Mouse (Mus musculus) cerebellum, postnatal 25 days (tissue): ENCODE measurements around the gene Baz1b.

ENCODE experiments used
- DNase-seq, 2 experiments: peaks; one replicate each; pipeline ENCODE4 v3.0.0; 2021; ENCODE audit warnings: mixed read lengths in 2 of 2

Baz1b gene

GRCm38 (mm10) chr5:135186621-135187348, at the start of gene Baz1b:
Baz1b (plus strand) TSS chr5:135187264.
- peak; percentile 99 to 100 for DNase-seq

- DNase-seq: no peak
These were observed 47.2 kb upstream of the Baz1b start for GRCm38 (mm10) chr5:135139881-135140280.

DNA sequence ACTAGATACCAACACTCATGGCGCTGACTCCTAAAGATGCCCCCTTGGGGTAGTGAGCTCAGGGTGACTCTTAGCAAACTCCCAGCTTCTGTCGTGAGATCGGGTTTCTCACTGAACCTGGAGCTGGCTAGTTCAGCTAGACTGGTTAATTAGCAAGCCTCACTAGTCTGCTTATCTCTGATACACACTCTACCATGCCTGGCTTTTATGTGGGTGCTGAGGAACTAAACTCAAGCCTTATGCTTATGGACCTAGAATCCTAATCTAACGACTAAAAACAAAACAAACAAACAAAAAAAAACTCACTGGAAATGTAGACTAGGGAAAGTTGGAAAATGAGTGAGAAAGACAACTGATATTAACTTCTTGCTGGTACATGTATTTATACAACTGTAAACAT, 42.6 kb upstream of the Baz1b start:
- no peak for DNase-seq

DNA sequence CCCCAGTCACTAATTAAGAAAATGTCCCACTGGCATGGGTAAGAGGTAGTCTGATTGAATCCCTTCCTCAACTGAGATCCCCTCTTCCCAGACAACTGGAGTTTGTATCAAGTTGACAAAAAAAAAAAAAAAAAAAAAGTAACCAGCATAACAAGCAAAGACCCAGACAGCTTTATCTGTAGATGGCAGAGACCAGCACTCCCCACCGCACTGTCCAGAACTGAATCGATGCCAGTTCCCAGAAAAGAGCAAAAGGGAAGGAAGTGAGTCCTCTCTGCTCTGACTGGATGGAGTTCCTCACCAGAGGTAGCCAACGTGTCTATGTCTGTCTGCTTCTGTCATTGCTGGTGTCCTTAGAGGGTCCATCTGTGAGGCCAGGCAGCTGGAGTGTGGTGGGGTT, 41.5 kb upstream of the Baz1b start:
- DNase-seq: no peak

DNA sequence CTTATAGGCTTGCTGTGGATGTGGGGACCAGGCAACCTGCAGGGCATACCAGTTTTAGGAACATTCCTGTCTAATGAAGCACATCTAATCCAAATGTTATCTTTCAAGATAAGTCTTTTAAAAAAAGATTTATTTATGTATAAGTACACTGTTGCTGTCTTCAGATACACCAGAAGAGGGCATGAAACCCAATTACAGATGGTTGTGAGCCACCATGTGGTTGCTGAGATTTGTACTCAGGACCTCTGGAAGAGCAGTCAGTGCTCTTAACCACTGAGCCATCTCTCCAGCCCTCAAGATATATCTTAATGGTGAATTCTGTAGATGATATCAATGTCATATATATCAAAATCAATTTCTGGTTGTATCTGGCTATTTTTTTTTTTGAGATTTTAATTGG, 41.1 kb upstream of the Baz1b start:
- no peak for DNase-seq

GRCm38 (mm10) chr5:135148715-135149052, 38.4 kb upstream of the Baz1b start:
- DNase-seq: no peak

- peak; percentile 98 to 99 for DNase-seq
These were observed 37.8 kb upstream of the Baz1b start, which contains the start of gene Tbl2 for GRCm38 (mm10) chr5:135149053-135149819. Tbl2 (plus strand) TSS chr5:135149657.

GRCm38 (mm10) chr5:135149820-135150178, 37.3 kb upstream of the Baz1b start:
- no peak for DNase-seq

DNA sequence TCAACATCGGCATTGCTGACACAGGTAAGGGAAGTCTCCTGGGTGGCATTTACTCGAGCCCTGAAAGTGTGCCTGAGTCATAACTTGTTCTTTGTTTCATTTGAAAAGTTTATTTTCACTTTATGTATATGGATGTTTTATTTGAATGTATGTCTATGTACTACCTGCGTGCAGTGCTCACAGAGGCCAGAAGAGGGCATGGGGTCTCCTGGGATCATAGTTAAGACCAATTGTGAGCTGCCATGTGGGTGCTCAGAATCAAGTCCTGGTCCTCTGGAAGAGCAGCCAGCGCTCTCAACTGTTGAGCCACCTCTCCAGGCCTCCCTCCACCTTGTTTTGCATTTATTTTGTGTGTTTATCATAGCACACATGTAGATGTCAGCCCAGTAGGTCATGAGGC, 30.6 kb upstream of the Baz1b start:
- DNase-seq: no peak

DNA sequence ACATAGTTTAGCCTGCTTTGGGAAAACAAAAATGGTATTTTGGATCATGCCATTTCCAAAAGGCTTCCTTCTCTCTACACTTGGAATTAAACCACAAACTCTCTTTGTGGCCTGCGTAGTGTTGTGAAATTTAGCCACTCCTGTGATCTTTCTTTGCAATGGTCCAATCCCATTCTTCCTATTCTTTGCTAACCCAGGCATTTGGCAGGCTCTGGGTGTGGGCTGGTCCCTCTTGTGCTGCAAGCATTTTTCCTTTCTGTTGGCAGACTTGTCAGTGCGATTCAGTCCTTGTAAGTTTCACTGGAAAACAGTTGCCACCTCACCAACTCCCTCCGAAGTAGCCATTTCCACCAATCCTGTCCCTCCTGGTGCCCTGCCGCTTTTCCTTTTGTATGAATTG, 25.8 kb upstream of the Baz1b start:
- DNase-seq: no peak

DNA sequence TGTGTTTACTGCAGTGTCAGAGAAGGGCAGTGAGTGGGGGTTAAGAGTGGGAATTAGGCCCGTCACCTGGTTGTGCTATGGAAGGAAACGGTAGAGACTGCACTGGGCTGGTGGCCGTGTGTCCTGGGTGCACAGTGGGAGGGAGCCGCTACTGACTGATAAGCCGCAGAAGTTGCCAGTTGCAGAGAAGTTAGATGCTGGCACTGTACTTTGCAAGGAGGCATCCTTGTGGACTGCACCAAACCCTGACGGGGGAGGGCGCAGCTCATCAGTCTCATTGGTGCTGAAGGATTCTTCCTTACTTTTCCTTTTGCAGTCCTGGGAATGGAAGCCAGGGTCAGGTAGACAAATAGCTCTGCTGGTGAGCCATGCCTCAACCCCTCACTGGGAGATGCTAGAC, 25.4 kb upstream of the Baz1b start:
- no peak for DNase-seq

GRCm38 (mm10) chr5:135162361-135162760, 24.7 kb upstream of the Baz1b start:
- DNase-seq: no peak

DNA sequence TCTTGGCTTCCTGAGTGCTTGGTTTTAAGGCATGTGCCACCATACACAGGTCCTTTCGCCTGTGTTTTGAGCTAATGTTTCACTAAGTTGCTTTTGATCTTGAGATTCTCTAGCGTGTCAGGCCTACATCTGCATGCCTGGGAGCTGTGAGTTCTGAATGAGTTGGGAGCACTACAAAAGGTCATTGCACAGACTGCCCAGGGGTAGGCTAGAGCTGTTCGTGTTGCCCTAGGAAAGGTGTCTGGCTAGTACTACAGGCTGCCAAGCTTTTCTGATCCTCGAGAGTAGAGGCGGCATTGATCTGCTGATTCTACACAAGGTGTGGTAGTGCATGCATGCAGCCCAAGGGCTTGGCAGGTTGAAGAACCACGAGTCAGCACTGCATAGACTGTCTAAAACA, 24.2 kb upstream of the Baz1b start:
- DNase-seq: no peak

- no peak for DNase-seq
These were observed 20.2 kb upstream of the Baz1b start for GRCm38 (mm10) chr5:135166909-135167308.

- DNase-seq: no peak
These were observed 19.6 kb upstream of the Baz1b start for GRCm38 (mm10) chr5:135167469-135167868.

DNA sequence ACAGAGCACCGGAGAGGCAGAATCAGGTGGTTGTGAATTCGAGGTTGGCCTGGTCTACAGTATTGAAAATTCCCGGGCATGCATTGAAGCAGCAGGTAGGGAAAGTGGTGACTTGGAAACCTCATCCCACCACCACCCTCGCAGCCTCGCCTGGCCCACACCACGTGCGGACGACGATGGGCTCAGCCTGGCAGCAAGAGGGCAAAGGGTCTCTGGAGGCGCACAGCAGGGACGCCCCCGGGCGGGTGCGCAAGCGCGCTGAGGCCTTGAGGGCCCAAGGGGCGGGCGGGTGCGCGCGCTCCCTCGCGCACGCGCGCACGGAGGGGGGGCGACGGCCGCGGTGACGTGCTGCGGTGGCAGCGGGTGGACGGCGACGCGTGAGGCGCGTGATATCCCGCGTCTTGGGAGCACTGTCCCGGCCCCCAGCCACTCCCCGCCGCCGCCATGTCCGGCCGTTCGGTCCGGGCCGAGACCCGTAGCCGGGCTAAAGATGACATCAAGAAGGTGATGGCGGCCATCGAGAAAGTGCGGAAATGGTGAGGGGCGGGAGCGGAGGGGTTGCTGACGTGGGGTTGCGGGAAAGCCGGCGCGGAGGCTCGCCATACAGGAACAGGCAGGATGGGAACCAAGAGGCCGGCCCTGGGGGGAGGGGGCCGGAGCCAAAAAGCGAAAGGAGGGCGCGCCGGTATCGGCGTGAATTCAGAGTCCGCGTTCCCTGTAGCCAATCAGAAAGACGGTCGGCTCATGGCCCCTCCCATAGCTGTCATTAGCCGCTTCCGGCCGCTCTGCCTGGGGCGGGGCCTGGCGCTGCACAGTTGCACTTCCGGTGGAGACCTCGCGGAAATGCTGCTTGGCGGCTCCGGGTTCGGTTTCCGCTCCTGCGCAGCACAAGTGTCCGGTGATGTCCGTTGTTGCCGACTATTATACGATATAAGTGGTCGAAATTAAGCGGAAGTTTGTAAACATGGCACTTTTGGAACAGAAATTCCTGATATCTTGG, 18.7 kb upstream of the Baz1b start, which contains the start of gene Bcl7b:
Gene Bcl7b, plus strand, starts transcription at position 221 of the 1,000 bp plus-strand sequence.
- DNase-seq: peak; percentile 95 to 97

GRCm38 (mm10) chr5:135169479-135169878, 17.6 kb upstream of the Baz1b start:
- no peak for DNase-seq

DNA sequence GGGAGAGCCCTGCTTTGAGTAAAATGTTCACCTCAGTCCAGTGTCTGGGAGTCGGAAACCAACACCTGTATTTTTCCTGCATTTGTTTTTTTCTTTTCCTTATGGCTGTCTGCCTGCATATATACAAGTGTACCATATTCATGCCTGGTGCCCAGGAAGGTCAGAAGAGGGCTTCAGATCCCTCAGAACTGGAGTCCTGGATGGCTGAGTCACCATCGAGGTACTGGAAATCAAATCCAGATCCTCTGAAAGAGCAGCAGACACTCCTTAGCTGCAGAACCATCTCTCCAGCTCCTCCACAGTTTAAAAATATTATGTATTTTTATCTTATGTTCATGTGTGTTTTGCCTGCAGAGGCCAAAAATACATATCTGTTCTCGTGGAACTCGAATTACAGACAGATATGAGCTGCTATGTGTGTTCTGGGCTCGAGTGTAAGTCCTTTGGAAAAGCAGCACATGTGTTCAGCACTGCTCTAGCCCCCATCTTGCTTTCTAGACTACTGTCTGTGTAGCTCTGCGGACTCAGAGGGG, 15.3 kb upstream of the Baz1b start:
- no peak for DNase-seq

DNA sequence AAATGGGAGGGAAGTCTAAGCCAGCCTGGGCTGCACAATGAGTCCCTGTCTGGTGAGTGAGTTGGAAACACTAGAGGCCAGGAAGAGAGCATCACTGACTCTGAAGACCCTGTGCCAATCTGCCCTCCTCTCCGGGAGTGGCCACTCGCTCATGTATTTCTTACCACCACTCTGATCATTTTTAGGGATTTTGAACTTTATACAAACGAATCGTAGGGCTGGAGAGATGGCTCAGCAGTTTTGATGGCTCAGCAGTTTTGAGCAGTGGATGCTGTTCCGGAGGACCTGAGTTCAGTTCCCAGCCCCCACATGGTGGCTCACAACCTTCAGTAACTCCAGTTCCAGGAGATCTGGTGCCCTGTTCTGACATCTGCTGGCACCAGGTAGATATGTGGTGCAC, 14.1 kb upstream of the Baz1b start:
- no peak for DNase-seq

- no peak for DNase-seq
These were observed 12.0 kb upstream of the Baz1b start for GRCm38 (mm10) chr5:135175086-135175485.

GRCm38 (mm10) chr5:135178523-135178922, 8.5 kb upstream of the Baz1b start:
- DNase-seq: peak in 1 of 2 experiments; percentile 19

GRCm38 (mm10) chr5:135178996-135179395, 8.1 kb upstream of the Baz1b start:
- DNase-seq: peak; percentile 95 to 96

DNA sequence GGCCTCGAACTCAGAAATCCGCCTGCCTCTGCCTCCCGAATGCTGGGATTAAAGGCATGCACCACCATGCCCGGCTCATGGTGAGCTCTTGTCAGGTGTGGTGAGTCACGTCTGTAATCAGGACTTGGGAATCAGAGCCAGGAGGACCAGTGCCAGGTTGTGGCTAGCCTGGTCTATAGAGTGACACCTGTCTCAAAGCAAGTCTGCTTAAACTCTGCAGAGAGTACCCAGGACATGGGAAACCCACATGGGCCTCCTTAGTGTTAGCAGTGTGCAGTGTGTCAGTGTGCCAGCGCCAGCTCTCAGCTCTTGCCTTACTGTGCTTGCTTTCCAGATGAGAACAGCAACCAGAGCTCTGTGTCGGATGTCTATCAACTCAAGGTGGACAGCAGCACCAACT, 7.4 kb upstream of the Baz1b start:
- DNase-seq: peak; percentile 53 to 69
